Mouse (Mus musculus): ENCODE results near the gene Lemd1.
"Not testable (repeated sequence)": the region's sequence is repeated elsewhere in the genome, so short reads cannot be mapped to it uniquely, and the experiment has no call there.

The Lemd1 gene

GRCm38 (mm10) chr1:132191093-132191785, at the start of gene Lemd1, which contains the start of gene AC124108.1:
Gene Lemd1 (plus strand): TSS chr1:132191431.
Gene AC124108.1 (plus strand): TSS chr1:132191457.
- DNase-seq (ENCODE audit: low read depth, low spot score): peak; percentile 53

- DNase-seq (ENCODE audit: low read depth, low spot score): no peak
Measured at GRCm38 (mm10) chr1:132141753-132142152, 49.5 kb upstream of the Lemd1 start.

- no peak for DNase-seq (ENCODE audit: low read depth, low spot score)
Measured at GRCm38 (mm10) chr1:132143079-132143478, 48.2 kb upstream of the Lemd1 start.

- DNase-seq (ENCODE audit: low read depth, low spot score): no peak
Measured at GRCm38 (mm10) chr1:132143730-132144129, 47.5 kb upstream of the Lemd1 start.

GRCm38 (mm10) chr1:132144223-132144622, 47.0 kb upstream of the Lemd1 start:
- peak; percentile 52 for DNase-seq (ENCODE audit: low read depth, low spot score)

- DNase-seq (ENCODE audit: low read depth, low spot score): no peak
Measured at GRCm38 (mm10) chr1:132144837-132145236, 46.4 kb upstream of the Lemd1 start.

- DNase-seq (ENCODE audit: low read depth, low spot score): no peak
Measured at GRCm38 (mm10) chr1:132145973-132146685, 45.1 kb upstream of the Lemd1 start.

- no peak for DNase-seq (ENCODE audit: low read depth, low spot score)
Measured at GRCm38 (mm10) chr1:132149410-132149809, 41.8 kb upstream of the Lemd1 start.

- DNase-seq (ENCODE audit: low read depth, low spot score): no peak
Measured at GRCm38 (mm10) chr1:132150171-132150570, 41.1 kb upstream of the Lemd1 start.

- DNase-seq (ENCODE audit: low read depth, low spot score): no peak
Measured at GRCm38 (mm10) chr1:132150817-132151601, 40.2 kb upstream of the Lemd1 start.

- DNase-seq (ENCODE audit: low read depth, low spot score): no peak
Measured at GRCm38 (mm10) chr1:132151908-132152307, 39.3 kb upstream of the Lemd1 start.

- DNase-seq (ENCODE audit: low read depth, low spot score): no peak
Measured at GRCm38 (mm10) chr1:132153086-132153690, 38.0 kb upstream of the Lemd1 start.

GRCm38 (mm10) chr1:132153691-132154090, 37.5 kb upstream of the Lemd1 start:
- no peak for DNase-seq (ENCODE audit: low read depth, low spot score)

GRCm38 (mm10) chr1:132155737-132156136, 35.5 kb upstream of the Lemd1 start:
- DNase-seq (ENCODE audit: low read depth, low spot score): peak; percentile 90

- DNase-seq (ENCODE audit: low read depth, low spot score): peak; percentile 95
Measured at GRCm38 (mm10) chr1:132157016-132157781, 34.0 kb upstream of the Lemd1 start.

GRCm38 (mm10) chr1:132157808-132158207, 33.4 kb upstream of the Lemd1 start:
- DNase-seq (ENCODE audit: low read depth, low spot score): no peak

GRCm38 (mm10) chr1:132158741-132159140, 32.5 kb upstream of the Lemd1 start:
- DNase-seq (ENCODE audit: low read depth, low spot score): peak; percentile 91

GRCm38 (mm10) chr1:132159681-132160080, 31.6 kb upstream of the Lemd1 start:
- DNase-seq (ENCODE audit: low read depth, low spot score): no peak

- no peak for DNase-seq (ENCODE audit: low read depth, low spot score)
Measured at GRCm38 (mm10) chr1:132161211-132161880, 29.9 kb upstream of the Lemd1 start.

GRCm38 (mm10) chr1:132162618-132163017, 28.6 kb upstream of the Lemd1 start:
- not testable (repeated sequence) for DNase-seq (ENCODE audit: low read depth, low spot score)
